Mouse (Mus musculus): ENCODE data around the gene Scnm1.

- TF ChIP-seq POLR2A (IDR thresholded peaks at IDR 0.05; ENCODE audit: low read depth, low read length) (no peak), CTCF (IDR thresholded peaks at IDR 0.05; ENCODE audit: extremely low read depth, insufficient read depth, insufficient read length, insufficient replicate concordance) (no peak)
These were observed 1.2 kb upstream of the Scnm1 start for GRCm38 (mm10) chr3:95135023-95135422.
